Mouse (Mus musculus): ENCODE data around the gene Klhl8. TPM values are rescaled to one million over a fixed set of nuclear protein-coding genes. Genes with fewer than 3 reads are reported as not detected.

Klhl8 gene
- polyA plus RNA-seq, 1 experiment from 2014 or later, result 8.5 TPM

- H3K4me2 ChIP-seq (replicated peaks), result no peak overlapping the region
- peak; percentile 76 for ATAC-seq
- H3K36me3 ChIP-seq, result peaks cover 3% of the 10 kb centered on the region; the same call in 1 of the 2 replicates
- no peaks in the 10 kb centered on the region for H3K27me3 ChIP-seq (replicated peaks)
- 78% methylated on average over 14 of the region's 14 CpGs for WGBS
- H3K4me3 ChIP-seq (replicated peaks), result no peak overlapping the region
- no peaks in the 10 kb centered on the region for H3K4me1 ChIP-seq (replicated peaks)
- no peak overlapping the region for H3K9ac ChIP-seq
- no peaks in the 10 kb centered on the region for H3K9me3 ChIP-seq
- no peak overlapping the region for H3K27ac ChIP-seq
These were observed 55.4 kb downstream of the Klhl8 start for GRCm38 (mm10) chr5:103855483-103856211.

DNA sequence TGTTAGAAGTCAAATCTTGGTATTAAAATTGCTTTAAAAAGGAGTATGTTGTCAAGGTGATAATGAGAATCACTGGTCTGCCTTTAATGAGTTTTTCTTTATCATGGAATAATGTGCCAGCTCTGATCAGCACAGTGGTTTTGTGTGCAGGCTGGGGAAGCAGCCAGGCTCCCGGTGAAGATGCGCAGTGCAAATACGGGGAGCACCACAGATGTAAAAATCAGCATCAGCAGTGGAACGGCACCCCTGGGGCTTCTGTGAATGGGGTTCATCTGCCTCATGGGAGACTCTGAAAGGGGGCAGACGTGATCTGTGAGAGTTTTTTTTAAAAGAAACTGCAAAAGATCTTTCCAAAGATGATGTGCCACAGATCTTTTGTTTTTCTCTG, 56.3 kb downstream of the Klhl8 start:
- no peak overlapping the region for H3K4me3 ChIP-seq (replicated peaks)
- H3K27me3 ChIP-seq (replicated peaks), result no peaks in the 10 kb centered on the region
- 91% methylated on average over 5 of the region's 5 CpGs for WGBS
- ATAC-seq, result no peak
- no peak overlapping the region for H3K4me2 ChIP-seq (replicated peaks)
- H3K9me3 ChIP-seq, result no peaks in the 10 kb centered on the region
- H3K27ac ChIP-seq, result no peak overlapping the region
- peaks cover 4% of the 10 kb centered on the region; the same call in 1 of the 2 replicates for H3K36me3 ChIP-seq
- H3K9ac ChIP-seq, result no peak overlapping the region
- H3K4me1 ChIP-seq (replicated peaks), result no peaks in the 10 kb centered on the region

GRCm38 (mm10) chr5:103854041-103854806, 56.8 kb downstream of the Klhl8 start:
- no peaks in the 10 kb centered on the region for H3K4me1 ChIP-seq (replicated peaks)
- 0 out of 2 replicates have a peak, but pooled peaks have one; percentile 18 for ATAC-seq
- no peaks in the 10 kb centered on the region for H3K27me3 ChIP-seq (replicated peaks)
- H3K27ac ChIP-seq, result no peak overlapping the region
- H3K9ac ChIP-seq, result no peak overlapping the region
- H3K4me3 ChIP-seq (replicated peaks), result no peak overlapping the region
- H3K36me3 ChIP-seq, result peaks cover 4% of the 10 kb centered on the region; the same call in 1 of the 2 replicates
- no peaks in the 10 kb centered on the region for H3K9me3 ChIP-seq
- H3K4me2 ChIP-seq (replicated peaks), result no peak overlapping the region
- 71% methylated on average over 17 of the region's 17 CpGs for WGBS

DNA sequence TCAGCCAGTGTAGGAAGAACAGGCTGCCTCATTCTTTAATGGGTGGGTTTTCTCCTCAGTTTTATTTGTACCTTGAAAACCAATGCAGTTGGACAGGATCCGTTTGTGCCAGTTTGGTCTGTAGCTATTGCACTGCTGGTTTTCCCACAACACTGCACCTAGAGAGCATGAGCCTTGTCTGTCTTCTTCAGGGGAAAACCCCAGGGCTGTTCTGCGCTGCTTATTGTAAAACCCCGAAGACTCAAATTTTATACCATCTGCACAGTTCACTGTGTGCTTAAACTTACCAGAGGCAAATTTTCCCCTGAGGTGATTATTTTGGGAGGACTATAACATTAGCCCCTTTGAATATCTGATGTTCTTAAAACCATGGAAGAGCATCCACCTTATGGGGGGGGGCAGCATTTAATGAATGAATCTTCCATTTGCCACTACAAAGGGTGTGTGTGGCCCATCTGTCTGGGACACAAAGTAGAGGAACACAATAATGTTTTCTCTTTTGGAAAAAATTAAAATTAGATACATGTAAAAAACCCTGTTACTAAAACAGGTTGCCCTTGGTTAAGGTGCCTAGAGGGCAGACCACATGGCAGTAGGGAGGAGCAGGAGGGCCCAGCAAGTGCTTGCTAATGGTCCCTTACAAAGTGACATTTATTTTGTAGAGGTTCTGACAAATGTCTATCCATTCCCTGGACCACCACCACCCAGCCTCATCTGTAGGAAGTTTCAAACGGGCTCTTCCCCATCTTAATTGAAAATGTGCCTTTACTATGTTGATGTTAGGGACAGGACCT, 58.1 kb downstream of the Klhl8 start:
- Histone ChIP-seq H3K4me2 (replicated peaks) (no peak overlapping the region), H3K27ac (no peak overlapping the region), H3K9ac (no peak overlapping the region), H3K36me3 (peaks cover 4% of the 10 kb centered on the region; the same call in 1 of the 2 replicates), H3K27me3 (replicated peaks) (no peaks in the 10 kb centered on the region), H3K4me3 (replicated peaks) (no peak overlapping the region), H3K4me1 (replicated peaks) (no peaks in the 10 kb centered on the region), H3K9me3 (no peaks in the 10 kb centered on the region)
- WGBS, result 79% methylated on average over 4 of the region's 4 CpGs
- no peak for ATAC-seq

DNA sequence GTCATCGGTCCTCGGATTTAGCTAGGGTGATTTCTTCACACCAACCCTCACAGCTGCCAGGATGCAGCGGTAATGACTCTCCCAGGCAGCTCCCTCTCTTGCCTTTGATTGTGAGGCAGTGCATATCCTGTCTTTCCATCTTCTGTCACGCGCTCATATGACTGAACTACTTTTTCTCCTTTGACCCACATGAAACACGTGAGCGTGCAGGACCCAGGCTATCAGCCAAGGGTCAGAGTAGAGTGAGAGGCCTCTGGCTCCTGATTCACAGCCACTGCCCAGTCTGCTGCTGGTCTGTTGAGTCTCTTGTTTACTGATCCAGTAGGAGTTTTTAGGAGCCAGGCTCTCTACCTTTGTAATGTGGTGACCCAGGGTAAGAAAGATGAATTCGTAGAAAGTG, 62.5 kb downstream of the Klhl8 start:
- H3K36me3 ChIP-seq, result peaks cover 4% of the 10 kb centered on the region; the same call in 1 of the 2 replicates

DNA sequence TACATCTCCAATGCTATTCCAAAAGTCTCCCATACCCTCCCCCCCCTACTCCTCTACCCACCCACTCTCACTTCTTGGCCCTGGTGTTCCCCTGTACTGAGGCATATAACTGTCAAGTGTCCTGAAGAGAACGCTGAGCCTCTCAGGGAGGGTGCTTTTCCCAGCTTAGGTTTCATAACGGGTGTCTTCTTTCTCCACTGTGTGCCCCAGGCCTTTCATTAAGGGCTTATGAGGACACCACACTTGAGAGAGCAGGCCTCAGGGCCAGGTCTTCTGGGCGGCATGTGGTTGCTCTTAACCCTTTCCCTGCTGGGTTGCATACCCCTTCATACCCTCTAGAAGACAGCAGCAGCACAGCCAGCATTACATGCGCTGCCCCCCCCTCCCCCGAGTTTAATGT, 64.5 kb downstream of the Klhl8 start:
- no peaks in the 10 kb centered on the region for H3K4me1 ChIP-seq (replicated peaks)
- H3K4me3 ChIP-seq (replicated peaks), result no peak overlapping the region
- 57% methylated on average over 5 of the region's 5 CpGs for WGBS
- no peak overlapping the region for H3K9ac ChIP-seq
- no peak overlapping the region for H3K4me2 ChIP-seq (replicated peaks)
- H3K9me3 ChIP-seq, result no peaks in the 10 kb centered on the region
- no peaks in the 10 kb centered on the region for H3K27me3 ChIP-seq (replicated peaks)
- H3K27ac ChIP-seq, result no peak overlapping the region
- no peak for ATAC-seq
- peaks cover 6% of the 10 kb centered on the region; the same call in 1 of the 2 replicates for H3K36me3 ChIP-seq

More for the DNA sequence above, 62.5 kb downstream of the Klhl8 start:
- Histone ChIP-seq H3K27me3 (replicated peaks) (no peaks in the 10 kb centered on the region), H3K4me1 (replicated peaks) (no peaks in the 10 kb centered on the region), H3K4me2 (replicated peaks) (no peak overlapping the region), H3K4me3 (replicated peaks) (no peak overlapping the region), H3K9ac (no peak overlapping the region), H3K9me3 (no peaks in the 10 kb centered on the region), H3K27ac (no peak overlapping the region)
- no peak for ATAC-seq
- 90% methylated on average over 8 of the region's 8 CpGs for WGBS

DNA sequence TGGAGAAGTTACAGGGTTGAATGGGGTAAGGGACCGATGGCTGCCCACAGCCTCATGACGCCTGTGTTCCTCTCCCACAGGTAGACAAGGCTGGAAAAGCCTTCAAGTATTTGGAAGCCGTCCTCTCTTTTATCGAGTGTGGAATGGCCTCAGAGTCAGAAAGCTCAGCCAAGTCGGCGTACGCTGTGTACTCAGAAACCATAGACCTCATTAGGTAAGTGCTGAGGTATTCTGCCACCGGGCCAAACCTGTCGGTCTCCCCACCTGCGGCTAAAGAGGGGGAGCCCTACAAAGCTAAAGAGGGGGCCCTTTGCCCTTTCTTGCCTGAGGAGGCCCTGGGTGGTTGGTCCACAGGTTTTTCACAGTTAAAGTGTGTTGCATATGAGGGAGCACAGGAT, 64.9 kb downstream of the Klhl8 start:
- no peak for ATAC-seq
- Histone ChIP-seq H3K27me3 (replicated peaks) (no peaks in the 10 kb centered on the region), H3K4me2 (replicated peaks) (no peak overlapping the region), H3K36me3 (peaks cover 6% of the 10 kb centered on the region; the same call in 1 of the 2 replicates), H3K9me3 (no peaks in the 10 kb centered on the region), H3K4me3 (replicated peaks) (no peak overlapping the region), H3K4me1 (replicated peaks) (no peaks in the 10 kb centered on the region), H3K27ac (no peak overlapping the region), H3K9ac (no peak overlapping the region)
- 88% methylated on average over 10 of the region's 10 CpGs for WGBS

DNA sequence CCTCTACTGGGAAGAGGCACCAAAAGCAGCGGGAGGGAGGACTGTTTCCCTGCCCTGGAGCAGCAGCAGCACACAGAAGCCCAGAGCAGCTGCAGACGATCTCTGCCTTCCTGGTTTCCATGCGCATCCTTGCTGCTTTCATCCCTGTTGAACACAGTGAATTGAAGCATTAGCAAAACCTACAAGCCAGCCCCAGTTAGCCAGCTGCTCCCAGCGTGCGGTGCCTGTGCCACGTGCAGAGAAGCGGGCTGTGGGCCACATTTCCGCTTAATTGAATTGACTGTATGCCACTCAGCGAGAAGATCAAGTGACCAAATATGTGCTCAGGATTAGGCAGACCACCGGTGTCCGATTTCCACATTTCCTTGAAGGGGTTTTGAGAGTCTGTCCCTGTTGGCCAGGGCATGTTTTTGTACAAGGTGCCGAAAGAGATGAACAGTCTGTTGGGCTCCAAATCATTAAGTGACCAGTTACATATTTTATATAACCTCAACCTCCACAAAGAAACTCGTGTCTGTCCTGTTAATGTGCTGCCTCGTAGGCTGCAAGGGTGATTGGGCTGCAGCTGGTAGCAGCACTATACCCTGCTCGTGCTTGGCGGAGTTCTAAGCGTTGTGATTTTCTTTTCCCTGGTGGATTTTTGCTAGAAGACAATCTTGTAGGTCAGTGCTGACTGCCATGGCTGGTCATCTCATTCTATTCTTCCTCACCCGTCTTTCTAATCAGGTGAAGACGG, 65.5 kb downstream of the Klhl8 start:
- H3K9ac ChIP-seq, result no peak overlapping the region
- H3K4me2 ChIP-seq (replicated peaks), result no peak overlapping the region
- H3K9me3 ChIP-seq, result no peaks in the 10 kb centered on the region
- H3K36me3 ChIP-seq, result 0 out of 2 replicates have a peak, but pooled peaks cover 3% of the 10 kb centered on the region
- no peaks in the 10 kb centered on the region for H3K4me1 ChIP-seq (replicated peaks)
- no peak overlapping the region for H3K4me3 ChIP-seq (replicated peaks)
- no peaks in the 10 kb centered on the region for H3K27me3 ChIP-seq (replicated peaks)
- ATAC-seq, result no peak
- 84% methylated on average over 19 of the region's 19 CpGs for WGBS
- H3K27ac ChIP-seq, result no peak overlapping the region

GRCm38 (mm10) chr5:103843938-103844337, 67.1 kb downstream of the Klhl8 start:
- H3K9ac ChIP-seq, result no peak overlapping the region
- no peak overlapping the region for H3K4me3 ChIP-seq (replicated peaks)
- H3K27ac ChIP-seq, result no peak overlapping the region
- WGBS, result 44% methylated on average over 1 of the region's 1 CpGs
- H3K4me2 ChIP-seq (replicated peaks), result no peak overlapping the region
- peak; percentile 31; the same call in 1 of the 2 replicates for ATAC-seq
- H3K36me3 ChIP-seq, result 0 out of 2 replicates have a peak, but pooled peaks cover 2% of the 10 kb centered on the region
- no peaks in the 10 kb centered on the region for H3K27me3 ChIP-seq (replicated peaks)
- no peaks in the 10 kb centered on the region for H3K9me3 ChIP-seq
- no peaks in the 10 kb centered on the region for H3K4me1 ChIP-seq (replicated peaks)

- 63% methylated on average over 3 of the region's 3 CpGs for whole genome bisulfite sequencing
- H3K9ac ChIP-seq, result no peak overlapping the region
- no peak overlapping the region for H3K4me3 ChIP-seq (replicated peaks)
- H3K4me1 ChIP-seq (replicated peaks), result no peaks in the 10 kb centered on the region
- no peak for ATAC-seq
- no peak overlapping the region for H3K27ac ChIP-seq
- 0 out of 2 replicates have a peak, but pooled peaks cover 2% of the 10 kb centered on the region for H3K36me3 ChIP-seq
- no peaks in the 10 kb centered on the region for H3K9me3 ChIP-seq
- no peak overlapping the region for H3K4me2 ChIP-seq (replicated peaks)
- no peaks in the 10 kb centered on the region for H3K27me3 ChIP-seq (replicated peaks)
These were observed 71.8 kb downstream of the Klhl8 start for GRCm38 (mm10) chr5:103839265-103839626.

- Histone ChIP-seq H3K4me3 (replicated peaks) (no peak overlapping the region), H3K9ac (no peak overlapping the region), H3K27me3 (replicated peaks) (no peaks in the 10 kb centered on the region), H3K4me2 (replicated peaks) (no peak overlapping the region), H3K27ac (no peak overlapping the region), H3K9me3 (no peaks in the 10 kb centered on the region), H3K4me1 (replicated peaks) (no peaks in the 10 kb centered on the region), H3K36me3 (peaks cover 7% of the 10 kb centered on the region; the same call in 1 of the 2 replicates)
- WGBS, result 82% methylated on average over 15 of the region's 15 CpGs
- 0 out of 2 replicates have a peak, but pooled peaks have one; percentile 23 for ATAC-seq
These were observed 72.4 kb downstream of the Klhl8 start for GRCm38 (mm10) chr5:103838550-103839264.
